Mouse (Mus musculus) C2C12 (cell line): Measurements from ENCODE around the gene Clec10a.
"Not testable (repeated sequence)": the region's sequence is repeated elsewhere in the genome, so short reads cannot be mapped to it uniquely, and the experiment has no call there.

ENCODE experiments used
- CEBPB ChIP-seq: IDR thresholded peaks from one replicate; pipeline ENCODE4 v1.6.1; 2011; ENCODE audit warnings: low read depth, mild to moderate bottlenecking, control low read depth, moderate library complexity
- CTCF ChIP-seq: IDR thresholded peaks from one replicate; pipeline ENCODE4 v1.5.1; 2011; ENCODE audit not compliant: control insufficient read depth, insufficient read depth, insufficient read length
- FOSL1 ChIP-seq: IDR thresholded peaks from one replicate; pipeline ENCODE4 v1.8.0; 2011; ENCODE audit warnings: mild to moderate bottlenecking, low read length; ENCODE audit not compliant: poor library complexity, insufficient read depth, severe bottlenecking
- MAX ChIP-seq: IDR thresholded peaks from one replicate; pipeline ENCODE4 v1.6.1; 2011; ENCODE audit warnings: mild to moderate bottlenecking, control low read depth
- MYOD1 ChIP-seq: IDR thresholded peaks from one replicate; pipeline ENCODE4 v1.6.1; 2011; ENCODE audit warnings: low read depth; ENCODE audit not compliant: control insufficient read depth, insufficient read length
- MYOG ChIP-seq: IDR thresholded peaks from one replicate; pipeline ENCODE4 v1.6.1; 2011; ENCODE audit not compliant: control insufficient read depth, insufficient read length; ENCODE audit errors: extremely low read depth
- USF1 ChIP-seq: IDR thresholded peaks from one replicate; pipeline ENCODE4 v1.6.1; 2011; ENCODE audit warnings: low read depth, mild to moderate bottlenecking, control low read depth, moderate library complexity

GRCm38 (mm10) chr11:70135001-70135400 is 21.0 kb upstream of the Clec10a start:
- TF ChIP-seq CTCF, MYOG, USF1, FOSL1, MYOD1, CEBPB, MAX: not testable (repeated sequence)
